Mouse (Mus musculus): ENCODE results near the gene Rmnd5b.
"Not testable (repeated sequence)": the region's sequence is repeated elsewhere in the genome, so short reads cannot be mapped to it uniquely, and the experiment has no call there.

Rmnd5b gene

GRCm38 (mm10) chr11:51649111-51649888 lies 13.6 kb upstream of the Rmnd5b start:
- no peak for DNase-seq

GRCm38 (mm10) chr11:51648566-51648965 lies 12.9 kb upstream of the Rmnd5b start:
- DNase-seq: no peak

- peak; percentile 19 for DNase-seq
Measured at GRCm38 (mm10) chr11:51646751-51647667, 11.3 kb upstream of the Rmnd5b start.

- DNase-seq: no peak
Measured at GRCm38 (mm10) chr11:51646245-51646644, 10.5 kb upstream of the Rmnd5b start.

- no peak for DNase-seq
Measured at GRCm38 (mm10) chr11:51645293-51645692, 9.6 kb upstream of the Rmnd5b start.

GRCm38 (mm10) chr11:51644217-51644616 lies 8.5 kb upstream of the Rmnd5b start:
- no peak for DNase-seq

- DNase-seq: no peak
Measured at GRCm38 (mm10) chr11:51643761-51644160, 8.1 kb upstream of the Rmnd5b start.

GRCm38 (mm10) chr11:51643202-51643601 lies 7.5 kb upstream of the Rmnd5b start:
- no peak for DNase-seq

GRCm38 (mm10) chr11:51640748-51641147 lies 5.1 kb upstream of the Rmnd5b start:
- no peak for DNase-seq

GRCm38 (mm10) chr11:51638497-51638896 lies 2.8 kb upstream of the Rmnd5b start:
- no peak for DNase-seq

- peak; percentile 21 for DNase-seq
Measured at GRCm38 (mm10) chr11:51637971-51638414, 2.3 kb upstream of the Rmnd5b start.

GRCm38 (mm10) chr11:51636323-51636684 lies 608 bp upstream of the Rmnd5b start:
- peak; percentile 36 for DNase-seq

GRCm38 (mm10) chr11:51635127-51635524 lies 570 bp downstream of the Rmnd5b start:
- DNase-seq: no peak

GRCm38 (mm10) chr11:51633721-51634120 lies 2.0 kb downstream of the Rmnd5b start:
- DNase-seq: no peak

- DNase-seq: not testable (repeated sequence)
Measured at GRCm38 (mm10) chr11:51633200-51633599, 2.5 kb downstream of the Rmnd5b start.

- DNase-seq: no peak
Measured at GRCm38 (mm10) chr11:51632130-51632753, 3.5 kb downstream of the Rmnd5b start.

- peak; percentile 65 for DNase-seq
Measured at GRCm38 (mm10) chr11:51629651-51630314, 5.9 kb downstream of the Rmnd5b start.

- DNase-seq: no peak
Measured at GRCm38 (mm10) chr11:51627907-51628306, 7.8 kb downstream of the Rmnd5b start.

GRCm38 (mm10) chr11:51627425-51627824 lies 8.3 kb downstream of the Rmnd5b start:
- DNase-seq: peak; percentile 66

- DNase-seq: no peak
Measured at GRCm38 (mm10) chr11:51625187-51625820, 10.4 kb downstream of the Rmnd5b start.

GRCm38 (mm10) chr11:51622971-51623491 lies 12.7 kb downstream of the Rmnd5b start:
- DNase-seq: peak; percentile 85

- no peak for DNase-seq
Measured at GRCm38 (mm10) chr11:51621776-51622175, 13.9 kb downstream of the Rmnd5b start.
